Mouse (Mus musculus) heart, embryonic 11.5 days (tissue): Measurements from ENCODE around the gene Tekt4. TPM values are rescaled to one million over a fixed set of nuclear protein-coding genes. Genes with fewer than 3 reads are reported as not detected.
A peak's percentile ranks its signal among the peaks of the same experiment; 100 is the strongest.

Source experiments
- ATAC-seq: fragments of 200-750 bp; cut with Nextera tagmentation; replicated peaks from 2 replicates; pipeline ENCODE4 v1.8.0; 2017; ENCODE audit warnings: moderate library complexity; ENCODE audit not compliant: insufficient number of reproducible peaks, low FRiP score, low TSS enrichment
- H3K27ac ChIP-seq: fragments of 300-500 bp; sonication (generic); 2 replicates; pipeline ENCODE4 v1.5.1; 2014; ENCODE audit warnings: mild to moderate bottlenecking, low read depth, low read length
- H3K27me3 ChIP-seq: fragments of 300-500 bp; sonication (generic); 2 replicates; pipeline ENCODE4 v1.6.1; 2014; ENCODE audit warnings: mild to moderate bottlenecking, low read length, mixed read lengths; ENCODE audit not compliant: control insufficient read depth, insufficient read depth
- H3K36me3 ChIP-seq: fragments of 300-500 bp; sonication (generic); 2 replicates; pipeline ENCODE4 v1.6.1; 2014; ENCODE audit warnings: mild to moderate bottlenecking, low read length, moderate library complexity, mixed read lengths; ENCODE audit not compliant: control insufficient read depth, insufficient read depth
- H3K4me1 ChIP-seq: fragments of 300-500 bp; sonication (generic); 2 replicates; pipeline ENCODE4 v1.6.1; 2014; ENCODE audit warnings: low read length; ENCODE audit not compliant: control insufficient read depth, insufficient read depth
- H3K4me2 ChIP-seq: fragments of 300-500 bp; sonication (generic); 2 replicates; pipeline ENCODE4 v1.6.1; 2014; ENCODE audit warnings: mild to moderate bottlenecking, moderate library complexity
- H3K4me3 ChIP-seq: fragments of 300-500 bp; sonication (generic); 2 replicates; pipeline ENCODE4 v1.5.1; 2014; ENCODE audit warnings: low read depth, low read length
- H3K9ac ChIP-seq: fragments of 300-500 bp; sonication (generic); 2 replicates; pipeline ENCODE4 v1.6.1; 2014; ENCODE audit warnings: mild to moderate bottlenecking, low read depth, low read length, moderate library complexity
- H3K9me3 ChIP-seq: fragments of 300-500 bp; sonication (generic); replicated peaks from 2 replicates; pipeline ENCODE4 v1.6.1; 2016; ENCODE audit warnings: low read length; ENCODE audit not compliant: control insufficient read depth
- WGBS: fragments of 180-500 bp; shearing (Covaris S2); extraction: QIAGEN DNeasy Blood & Tissue Kit; methylation state at CpG from one replicate; pipeline ENCODE4 v1.1.7; 2014; ENCODE audit not compliant: insufficient replicate concordance; 5-methylcytosine and 5-hydroxymethylcytosine counted together
- polyA plus RNA-seq: library from polyadenylated mRNA; unstranded; fragments of >200 nt; fragmentation: Nextera tagmentation; extraction: Ambion mirVana; gene quantifications from 2 replicates; pipeline ENCODE4 v1.2.1, GENCODE M21; 2014

Gene Tekt4
- polyA plus RNA-seq, 1 experiment from 2014 or later = 1.2 TPM

- Histone ChIP-seq H3K4me2 (no peak overlapping the region), H3K27ac (no peak overlapping the region), H3K36me3 (no peaks in the 10 kb centered on the region), H3K9ac (no peak overlapping the region), H3K9me3 (no peaks in the 10 kb centered on the region), H3K4me1 (peaks cover 4% of the 10 kb centered on the region; the same call in 1 of the 2 replicates), H3K4me3 (no peak overlapping the region), H3K27me3 (no peaks in the 10 kb centered on the region)
- ATAC-seq = no peak
- WGBS = 77% methylated on average over 6 of the region's 6 CpGs
Measured at GRCm38 (mm10) chr17:25441417-25441816, 13.0 kb upstream of the Tekt4 start.

- no peak overlapping the region for H3K4me3 ChIP-seq
- H3K36me3 ChIP-seq = no peaks in the 10 kb centered on the region
- ATAC-seq = no peak
- H3K27me3 ChIP-seq = no peaks in the 10 kb centered on the region
- H3K4me1 ChIP-seq = peaks cover 4% of the 10 kb centered on the region; the same call in 1 of the 2 replicates
- WGBS = 68% methylated on average over 3 of the region's 3 CpGs
- no peak overlapping the region for H3K4me2 ChIP-seq
- no peak overlapping the region for H3K27ac ChIP-seq
- no peak overlapping the region for H3K9ac ChIP-seq
- H3K9me3 ChIP-seq = no peaks in the 10 kb centered on the region
Measured at GRCm38 (mm10) chr17:25442889-25443288, 11.5 kb upstream of the Tekt4 start.

GRCm38 (mm10) chr17:25445074-25445473, 9.3 kb upstream of the Tekt4 start:
- no peak overlapping the region for H3K9ac ChIP-seq
- no peak for ATAC-seq
- no peaks in the 10 kb centered on the region for H3K36me3 ChIP-seq
- WGBS = 72% methylated on average over 4 of the region's 4 CpGs
- no peak overlapping the region for H3K4me3 ChIP-seq
- H3K4me1 ChIP-seq = peaks cover 4% of the 10 kb centered on the region; the same call in 1 of the 2 replicates
- no peak overlapping the region for H3K27ac ChIP-seq
- H3K27me3 ChIP-seq = no peaks in the 10 kb centered on the region; the same call in 1 of the 2 replicates
- no peaks in the 10 kb centered on the region for H3K9me3 ChIP-seq
- no peak overlapping the region for H3K4me2 ChIP-seq

GRCm38 (mm10) chr17:25445841-25446240, 8.6 kb upstream of the Tekt4 start:
- ATAC-seq = no peak
- Histone ChIP-seq H3K4me3 (no peak overlapping the region), H3K4me1 (peaks cover 4% of the 10 kb centered on the region; the same call in 1 of the 2 replicates), H3K9ac (no peak overlapping the region), H3K36me3 (no peaks in the 10 kb centered on the region), H3K4me2 (no peak overlapping the region), H3K9me3 (no peaks in the 10 kb centered on the region), H3K27me3 (no peaks in the 10 kb centered on the region; the same call in 1 of the 2 replicates), H3K27ac (no peak overlapping the region)
- WGBS = 86% methylated on average over 3 of the region's 3 CpGs

GRCm38 (mm10) chr17:25447865-25448264, 6.5 kb upstream of the Tekt4 start:
- Histone ChIP-seq H3K27me3 (no peaks in the 10 kb centered on the region; the same call in 1 of the 2 replicates), H3K4me3 (no peak overlapping the region), H3K27ac (no peak overlapping the region), H3K4me2 (no peak overlapping the region), H3K9ac (no peak overlapping the region), H3K36me3 (no peaks in the 10 kb centered on the region), H3K4me1 (peaks cover 4% of the 10 kb centered on the region; the same call in 1 of the 2 replicates), H3K9me3 (no peaks in the 10 kb centered on the region)
- 61% methylated on average over 12 of the region's 12 CpGs for WGBS
- no peak for ATAC-seq

GRCm38 (mm10) chr17:25450329-25450728, 4.1 kb upstream of the Tekt4 start:
- Histone ChIP-seq H3K36me3 (no peaks in the 10 kb centered on the region), H3K9me3 (no peaks in the 10 kb centered on the region), H3K4me1 (peaks cover 14% of the 10 kb centered on the region), H3K27ac (no peak overlapping the region), H3K4me2 (no peak overlapping the region), H3K27me3 (no peaks in the 10 kb centered on the region; the same call in 1 of the 2 replicates), H3K9ac (peak overlapping the region; percentile 56; the same call in 1 of the 2 replicates), H3K4me3 (no peak overlapping the region)
- ATAC-seq = no peak
- 51% methylated on average over 4 of the region's 4 CpGs for WGBS

- H3K4me1 ChIP-seq = peaks cover 14% of the 10 kb centered on the region
- H3K27me3 ChIP-seq = no peaks in the 10 kb centered on the region; the same call in 1 of the 2 replicates
- no peaks in the 10 kb centered on the region for H3K36me3 ChIP-seq
- no peak overlapping the region for H3K4me3 ChIP-seq
- WGBS = 68% methylated on average over 5 of the region's 5 CpGs
- no peak overlapping the region for H3K27ac ChIP-seq
- no peak overlapping the region for H3K9ac ChIP-seq
- no peak overlapping the region for H3K4me2 ChIP-seq
- ATAC-seq = no peak
- no peaks in the 10 kb centered on the region for H3K9me3 ChIP-seq
Measured at GRCm38 (mm10) chr17:25452246-25452965, 2.0 kb upstream of the Tekt4 start.

GRCm38 (mm10) chr17:25456540-25456939, 2.1 kb downstream of the Tekt4 start:
- no peak overlapping the region for H3K4me2 ChIP-seq
- H3K36me3 ChIP-seq = no peaks in the 10 kb centered on the region
- no peaks in the 10 kb centered on the region for H3K9me3 ChIP-seq
- no peak overlapping the region for H3K9ac ChIP-seq
- 50% methylated on average over 8 of the region's 8 CpGs for WGBS
- no peak for ATAC-seq
- no peaks in the 10 kb centered on the region for H3K27me3 ChIP-seq
- H3K27ac ChIP-seq = no peak overlapping the region
- no peak overlapping the region for H3K4me3 ChIP-seq
- H3K4me1 ChIP-seq = peaks cover 14% of the 10 kb centered on the region
